Mouse (Mus musculus): ENCODE measurements at regions not wholly inside any gene's neighbourhood (a gene's known extent, or its start where the extent isn't known, plus 50 kb on each side); places are given as distances from the start of the nearest gene placed in this dataset.

- TF ChIP-seq HCFC1 (IDR thresholded peaks at IDR 0.05; ENCODE audit: borderline replicate concordance, insufficient read depth, low read length) = no peak
- TF ChIP-seq ZC3H11A (IDR thresholded peaks at IDR 0.05; ENCODE audit: borderline replicate concordance, low read depth, low read length) = no peak
Measured at GRCm38 (mm10) chr7:138724829-138725228, 121.0 kb upstream of the Ppp2r2d start.
